Mouse (Mus musculus): Measurements from ENCODE around the gene Mmab.

DNA sequence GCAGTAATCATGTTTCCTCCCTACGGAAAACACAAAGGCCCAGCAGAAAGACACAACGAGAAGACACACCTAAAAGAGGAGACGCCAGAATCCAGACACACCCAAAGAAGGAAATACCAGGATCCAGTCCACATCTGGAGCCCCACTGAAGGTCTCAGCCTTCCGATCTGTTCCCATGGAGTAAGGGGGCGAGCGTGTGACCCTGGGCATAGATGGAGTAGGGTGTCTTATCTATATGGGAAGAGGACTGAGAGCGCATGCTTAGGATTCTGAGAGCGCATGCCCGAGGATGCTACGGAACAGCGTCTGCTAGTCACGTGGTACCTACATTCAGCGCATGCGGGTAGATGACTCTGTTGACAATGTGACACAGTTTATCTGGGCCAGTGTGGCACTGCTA lies 41.8 kb upstream of the Mmab start:
- TF ChIP-seq CTCF (IDR thresholded peaks at IDR 0.05; ENCODE audit: low read depth) = no peak
- TF ChIP-seq EP300 (IDR thresholded peaks at IDR 0.05; ENCODE audit: low read depth) = no peak

All from heart, postnatal 0 days (tissue).